Mouse (Mus musculus): ENCODE results near the gene Olfr648.

The Olfr648 gene

GRCm38 (mm10) chr7:104183292-104183691 is at the start of gene Olfr648:
Gene Olfr648, minus strand, starts transcription at chr7:104183392.
- no peak for DNase-seq (ENCODE audit: low read depth, low spot score)

DNA sequence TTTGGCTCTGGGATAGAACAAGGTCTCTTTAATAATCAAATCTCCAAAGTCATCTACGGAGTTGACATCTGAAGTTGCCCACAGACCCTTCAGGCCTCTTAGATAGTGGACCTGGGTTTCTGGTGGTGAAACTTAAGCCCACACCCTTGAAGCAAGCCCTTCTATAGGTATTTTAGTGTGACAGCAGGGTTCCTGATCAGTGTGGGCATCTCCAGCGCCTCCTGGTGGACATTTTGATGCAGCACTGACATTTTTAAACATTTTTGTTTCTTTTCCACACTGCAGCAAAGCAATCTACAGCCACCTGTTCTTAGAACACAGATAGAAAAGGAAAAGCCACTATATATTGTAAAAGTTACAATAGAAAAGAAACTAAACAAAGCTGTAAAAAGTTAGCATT is 48.0 kb upstream of the Olfr648 start:
- peak; percentile 77 for DNase-seq (ENCODE audit: low read depth, low spot score)

- DNase-seq (ENCODE audit: low read depth, low spot score) = peak; percentile 98
These were observed 35.7 kb upstream of the Olfr648 start, which contains the start of gene Trim6 for GRCm38 (mm10) chr7:104218701-104219569. Gene Trim6, plus strand, starts transcription at chr7:104218793.

- peak; percentile 86 for DNase-seq (ENCODE audit: low read depth, low spot score)
These were observed 34.7 kb upstream of the Olfr648 start for GRCm38 (mm10) chr7:104217881-104218280.

- peak; percentile 49 for DNase-seq (ENCODE audit: low read depth, low spot score)
These were observed 32.9 kb upstream of the Olfr648 start for GRCm38 (mm10) chr7:104216011-104216535.

- DNase-seq (ENCODE audit: low read depth, low spot score) = no peak
These were observed 23.0 kb upstream of the Olfr648 start for GRCm38 (mm10) chr7:104206197-104206596.

- DNase-seq (ENCODE audit: low read depth, low spot score) = peak; percentile 87
These were observed 16.6 kb upstream of the Olfr648 start for GRCm38 (mm10) chr7:104199822-104200221.

- DNase-seq (ENCODE audit: low read depth, low spot score) = no peak
These were observed 12.7 kb upstream of the Olfr648 start, which contains the start of gene Olfr649 for GRCm38 (mm10) chr7:104195885-104196284. Gene Olfr649, minus strand, starts transcription at chr7:104195985.

GRCm38 (mm10) chr7:104191275-104191674 is 8.1 kb upstream of the Olfr648 start:
- no peak for DNase-seq (ENCODE audit: low read depth, low spot score)

DNA sequence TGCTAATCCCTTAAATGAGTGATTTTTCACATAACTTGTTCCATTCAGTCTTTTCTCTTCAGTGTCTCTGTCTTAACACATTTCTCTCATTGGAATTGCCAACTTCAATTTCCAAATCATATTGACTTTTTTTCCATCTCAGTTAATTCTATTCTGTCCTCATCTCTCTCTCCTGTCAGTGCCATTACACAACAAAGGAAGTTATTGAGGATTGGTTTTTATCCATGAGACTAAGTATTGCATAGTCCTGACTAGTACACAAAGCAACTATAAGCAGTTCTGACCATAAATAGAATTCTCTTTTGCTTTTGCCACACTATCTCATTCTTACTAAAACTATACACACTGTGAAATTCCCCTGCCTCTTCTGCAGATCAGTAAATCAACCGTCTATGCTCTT is 4.1 kb downstream of the Olfr648 start:
- DNase-seq (ENCODE audit: low read depth, low spot score) = no peak

DNA sequence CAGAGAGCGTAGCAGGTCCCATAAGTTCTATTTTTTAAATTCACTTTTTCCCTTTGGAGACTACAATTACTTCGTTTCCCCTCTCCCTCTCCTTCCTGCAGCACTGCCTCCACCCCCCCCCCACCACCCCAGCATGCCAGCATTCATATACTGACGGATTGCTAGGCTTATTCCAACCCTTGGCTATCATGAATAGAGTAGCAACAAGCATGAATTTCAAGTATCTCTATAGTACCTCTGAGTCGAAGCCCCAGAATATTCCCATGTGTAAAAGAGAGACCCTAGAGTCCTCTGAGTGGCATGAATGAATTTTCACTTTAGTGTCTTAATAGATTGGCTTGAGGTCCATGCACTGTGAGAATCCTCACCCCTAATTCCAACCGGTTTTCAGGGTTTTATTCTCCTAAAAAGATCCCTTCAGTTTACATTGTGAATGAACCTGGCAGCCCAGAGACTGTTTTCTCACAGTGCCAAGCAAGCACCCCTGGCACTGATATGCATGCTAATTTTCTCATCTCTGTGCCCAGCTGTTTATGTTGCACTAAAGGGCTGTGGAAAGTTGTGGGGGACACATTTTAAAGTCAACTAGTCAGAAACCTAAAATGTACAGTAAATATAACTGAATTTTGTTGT is 4.7 kb downstream of the Olfr648 start:
- DNase-seq (ENCODE audit: low read depth, low spot score) = no peak

- no peak for DNase-seq (ENCODE audit: low read depth, low spot score)
These were observed 8.1 kb downstream of the Olfr648 start for GRCm38 (mm10) chr7:104175085-104175484.

DNA sequence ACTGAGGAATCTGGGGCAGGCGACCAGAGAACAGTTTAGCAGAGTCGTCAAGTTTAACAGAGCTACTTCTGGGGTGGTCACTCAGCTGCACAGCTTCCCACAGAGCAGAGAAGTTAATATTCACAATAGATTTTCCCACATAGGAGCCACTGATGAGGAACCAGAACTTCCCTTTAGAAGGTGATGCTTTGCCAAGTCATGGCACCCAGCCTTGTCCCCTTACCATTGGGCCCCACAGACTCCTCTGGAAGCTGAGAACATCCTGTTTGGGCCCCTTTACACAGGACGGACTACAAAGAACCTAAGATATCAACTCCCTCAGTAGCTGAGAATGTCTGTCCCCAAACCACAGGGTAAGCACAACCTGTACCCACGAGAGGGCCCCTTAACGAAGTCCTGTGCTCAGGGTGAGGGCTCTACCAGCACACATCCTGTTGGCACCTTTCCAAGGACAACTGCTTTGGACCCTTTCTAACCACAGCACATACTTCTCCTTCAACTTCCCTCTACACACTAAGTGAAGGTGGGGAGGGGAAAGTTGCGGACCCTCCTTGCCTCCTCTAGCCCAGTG is 13.5 kb downstream of the Olfr648 start:
- DNase-seq (ENCODE audit: low read depth, low spot score) = no peak

DNA sequence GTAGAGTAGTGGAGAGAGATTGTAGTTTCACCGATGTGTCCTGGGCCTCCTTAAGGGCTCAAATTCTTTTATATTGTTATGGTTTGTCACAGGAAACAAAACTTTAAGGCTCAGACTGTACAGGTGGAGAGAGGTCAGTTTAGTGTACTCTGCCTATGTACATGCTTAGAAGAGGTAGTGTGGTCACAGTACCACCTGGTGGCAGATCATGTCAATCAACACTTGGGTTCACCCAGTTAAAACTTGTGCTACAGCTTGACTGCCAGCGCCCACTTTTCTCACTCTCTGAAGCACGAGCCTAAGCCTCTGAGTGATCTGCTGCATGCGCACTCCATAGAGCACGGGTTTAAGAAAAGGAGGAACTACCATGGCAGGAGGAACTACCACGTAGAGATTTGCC is 16.1 kb downstream of the Olfr648 start:
- DNase-seq (ENCODE audit: low read depth, low spot score) = peak; percentile 9

DNA sequence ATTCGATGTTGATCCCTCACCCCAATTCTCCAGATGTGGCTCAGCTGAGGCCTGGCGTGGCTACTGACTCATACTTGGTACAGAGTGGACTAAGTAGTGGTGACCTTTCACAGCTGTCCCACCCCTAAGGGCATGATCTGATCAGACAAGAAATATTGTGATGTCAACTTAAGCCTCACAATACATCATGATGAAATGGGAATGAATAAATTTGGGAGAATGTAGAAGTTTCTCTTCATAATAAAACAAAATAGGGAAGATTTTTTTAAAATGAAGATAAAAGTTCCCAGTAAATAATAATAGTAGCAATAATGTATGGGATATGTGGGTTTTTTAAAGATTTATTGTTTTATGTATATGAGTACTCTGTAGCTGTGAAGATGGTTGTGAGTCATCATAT is 32.7 kb downstream of the Olfr648 start, which contains the start of gene Ubqlnl:
Ubqlnl (minus strand) TSS at position 101 of the 400 bp plus-strand sequence.
- no peak for DNase-seq (ENCODE audit: low read depth, low spot score)

GRCm38 (mm10) chr7:104143179-104143578 is 40.0 kb downstream of the Olfr648 start, which contains the start of gene Ubqln3:
Gene Ubqln3, minus strand, starts transcription at chr7:104143279.
- DNase-seq (ENCODE audit: low read depth, low spot score) = no peak

GRCm38 (mm10) chr7:104137305-104137704 is 45.9 kb downstream of the Olfr648 start, which contains the start of gene Olfr643:
Gene Olfr643, minus strand, starts transcription at chr7:104137405.
- DNase-seq (ENCODE audit: low read depth, low spot score) = no peak

DNA sequence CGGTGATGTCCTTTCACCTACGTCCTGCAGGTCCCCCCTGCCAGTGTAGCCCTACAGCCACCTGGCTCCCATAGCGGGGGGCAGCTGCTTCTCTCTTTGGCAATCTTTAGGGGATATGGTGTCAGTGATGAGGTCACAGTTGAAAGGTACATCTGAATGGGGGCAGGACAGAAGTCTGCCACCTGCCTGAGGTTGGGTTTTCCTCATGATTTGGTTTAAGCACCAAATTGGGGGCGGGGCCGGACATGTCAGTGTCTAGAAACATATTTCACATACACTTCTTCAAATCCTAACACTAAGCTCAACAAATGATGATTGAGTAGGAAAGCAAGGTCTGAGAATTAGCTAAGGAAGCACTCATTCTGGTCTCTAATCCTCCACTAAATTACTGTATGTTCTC is 53.5 kb downstream of the Olfr648 start, which contains the start of gene Ubqln5:
Ubqln5 (minus strand) TSS at position 101 of the 400 bp plus-strand sequence.
- no peak for DNase-seq (ENCODE audit: low read depth, low spot score)
